17 mouse cellular contexts compared by ENCODE assay signal in genomic region chr2:110929126-110929525, GRCm38 (mm10). TPM values are rescaled to one million over a fixed set of nuclear protein-coding genes. Genes with fewer than 3 reads are reported as not detected.
DNase-seq lines count a peak whose midpoint lies in the region; ATAC-seq lines count a peak whose summit lies in the region.
"Had no signal": no experiment of that assay in that cellular context is flagged by ENCODE, and none has a peak within 500 bp of the region (broad histone marks: within the 10 kb centered on the region; RNA-seq: fewer than 3 reads in every experiment).

No protein-coding gene starts in this region.

- no peak overlapping the region for H3K4me3 ChIP-seq in midbrain, embryonic 14.5 days (replicated peaks; ENCODE audit: low read depth, low read length)
- no peak overlapping the region for H3K4me3 ChIP-seq in midbrain, embryonic 16.5 days (ENCODE audit: low read depth, low read length)
- H3K4me3 ChIP-seq: embryonic facial prominence, embryonic 13.5 days; heart, adult 2 months; midbrain, embryonic 10.5 days; neural tube, embryonic 12.5 days had no signal

- intact Hi-C loops in heart, postnatal 36 days (cut with DNase I) = no loop called here

- no peaks in the 10 kb centered on the region for H3K27me3 ChIP-seq in midbrain, embryonic 14.5 days (ENCODE audit: control insufficient read depth, insufficient read depth, low read length)
- H3K27me3 ChIP-seq in midbrain, embryonic 16.5 days (ENCODE audit: control insufficient read depth, insufficient read depth, low read depth, low read length) = no peaks in the 10 kb centered on the region
- H3K27me3 ChIP-seq: embryonic facial prominence, embryonic 13.5 days; neural tube, embryonic 12.5 days had no signal

- no peak overlapping the region for H3K27ac ChIP-seq in midbrain, embryonic 14.5 days (replicated peaks; ENCODE audit: low read depth, low read length)
- H3K27ac ChIP-seq in midbrain, embryonic 16.5 days (ENCODE audit: low read length) = no peak overlapping the region
- H3K27ac ChIP-seq: embryonic facial prominence, embryonic 13.5 days; heart, adult 2 months; kidney, postnatal 0 days; liver, embryonic 14.5 days; midbrain, embryonic 10.5 days; neural tube, embryonic 12.5 days had no signal

- no peaks in the 10 kb centered on the region for H3K9me3 ChIP-seq in midbrain, embryonic 14.5 days (ENCODE audit: control insufficient read depth, low read length)
- H3K9me3 ChIP-seq in midbrain, embryonic 16.5 days (replicated peaks; ENCODE audit: control insufficient read depth, low read length, poor library complexity, severe bottlenecking) = no peaks in the 10 kb centered on the region
- H3K9me3 ChIP-seq: embryonic facial prominence, embryonic 13.5 days; G1E; midbrain, embryonic 10.5 days; neural tube, embryonic 12.5 days had no signal

- no peak for ATAC-seq in midbrain, embryonic 14.5 days (ENCODE audit: low FRiP score, low TSS enrichment)
- ATAC-seq in midbrain, embryonic 16.5 days = no peak
- ATAC-seq: forebrain, postnatal 0 days had no signal

- H3K4me2 ChIP-seq in midbrain, embryonic 14.5 days (ENCODE audit: low read length) = no peak overlapping the region
- no peak overlapping the region for H3K4me2 ChIP-seq in midbrain, embryonic 16.5 days (ENCODE audit: low read length)
- H3K4me2 ChIP-seq: embryonic facial prominence, embryonic 13.5 days; neural tube, embryonic 12.5 days had no signal

- H3K36me3 ChIP-seq in midbrain, embryonic 14.5 days (ENCODE audit: control insufficient read depth, insufficient read depth, low read length) = no peaks in the 10 kb centered on the region
- no peaks in the 10 kb centered on the region for H3K36me3 ChIP-seq in midbrain, embryonic 16.5 days (ENCODE audit: control insufficient read depth, insufficient read depth, low read length)
- H3K36me3 ChIP-seq: embryonic facial prominence, embryonic 13.5 days; G1E; midbrain, embryonic 10.5 days; neural tube, embryonic 12.5 days had no signal

- no peaks in the 10 kb centered on the region for H3K4me1 ChIP-seq in midbrain, embryonic 14.5 days (ENCODE audit: control insufficient read depth, insufficient read depth, low read length)
- no peaks in the 10 kb centered on the region for H3K4me1 ChIP-seq in midbrain, embryonic 16.5 days (ENCODE audit: control insufficient read depth, insufficient read depth, low read length)
- H3K4me1 ChIP-seq: embryonic facial prominence, embryonic 13.5 days; midbrain, embryonic 10.5 days; neural tube, embryonic 12.5 days had no signal

- peak; percentile 35 for DNase-seq in gastrocnemius, adult 18-20 months (ENCODE audit: low spot score)
- DNase-seq in gastrocnemius, postnatal 10 days = no peak
- peak; percentile 14 for DNase-seq in midbrain, embryonic 14.5 days
- peak; percentile 86 for DNase-seq in cerebellum, adult 11-12 months
- peak; percentile 46 for DNase-seq in fat pad, adult 2 months (ENCODE audit: extremely low read depth, low read depth, low spot score)
- DNase-seq in heart, postnatal 36 days = no peak
- no peak for DNase-seq in neural tube, embryonic 10.5 days (ENCODE audit: extremely low spot score, low spot score)
- DNase-seq: adrenal gland, postnatal 25 days; forebrain, postnatal 0 days; heart, adult 2 months had no signal

- no peak overlapping the region for H3K9ac ChIP-seq in midbrain, embryonic 14.5 days (replicated peaks; ENCODE audit: low read length)
- H3K9ac ChIP-seq in midbrain, embryonic 16.5 days (ENCODE audit: low read depth, low read length) = no peak overlapping the region
- H3K9ac ChIP-seq: embryonic facial prominence, embryonic 13.5 days; forebrain, postnatal 0 days; liver, embryonic 14.5 days; neural tube, embryonic 12.5 days had no signal

RNA-seq across cellular contexts. Expression of gene Ano3, which starts 21.6 kb away (rescaled TPM):
- total RNA-seq in gastrocnemius, adult 18-20 months (2021) = under 1 TPM; 0.05 to 0.07 TPM
- total RNA-seq in gastrocnemius, postnatal 10 days (2021) = under 1 TPM; 0.16 to 0.38 TPM
- polyA plus RNA-seq in midbrain, embryonic 14.5 days (2014; fragmentation: Nextera tagmentation; extraction: Ambion mirVana) = 0.59 and 0.72 TPM in 2 replicates
- 0.95 and 0.96 TPM in 2 replicates for polyA plus RNA-seq in midbrain, embryonic 16.5 days (2015; fragmentation: Nextera tagmentation; extraction: Ambion mirVana)
- under 1 TPM; 0.05 to 0.11 TPM for total RNA-seq in heart, postnatal 36 days (2021)

Comparison
In these comparisons a context has a peak if more than half of its experiments do, and no peak if none do; other contexts are left out.
1. DNase-seq: peak in gastrocnemius, adult 18-20 months (single experiment), midbrain, embryonic 14.5 days (single experiment), cerebellum, adult 11-12 months (single experiment) and fat pad, adult 2 months (single experiment); none in gastrocnemius, postnatal 10 days (single experiment), heart, postnatal 36 days (0 of 2) and neural tube, embryonic 10.5 days (single experiment).